Mouse (Mus musculus) adrenal gland, postnatal 36 days (tissue): ENCODE data around the gene Pkd1l3. TPM values are rescaled to one million over a fixed set of nuclear protein-coding genes. Genes with fewer than 3 reads are reported as not detected.
A peak's percentile ranks its signal among the peaks of the same experiment; 100 is the strongest.

Experiments
- DNase-seq, 2 experiments: peaks; one replicate each; pipeline ENCODE4 v3.0.0; 2021; ENCODE audit warnings: mixed read lengths in 1 of 2
- long read RNA-seq, 2 experiments: library from polyadenylated mRNA; stranded (forward); transcript quantifications; one replicate each; pipeline ENCODE4 v2.0.0; 2021; ENCODE audit warnings: borderline sequencing depth in 2 of 2
- total RNA-seq, 2 experiments: library from RNA; stranded (reverse); gene quantifications; 2 replicates each; pipeline ENCODE4 v1.2.3; 2021

Gene Pkd1l3
- total RNA-seq = under 1 TPM; 0.23 to 0.33 TPM
- long read RNA-seq, experiment 1 = 0 reads
- long read RNA-seq, experiment 2 = 0 reads

- no peak for DNase-seq
Measured at GRCm38 (mm10) chr8:109614243-109615210, at the start of gene Pkd1l3. Gene Pkd1l3, plus strand, starts transcription at chr8:109614517.

GRCm38 (mm10) chr8:109564766-109565165 lies 49.6 kb upstream of the Pkd1l3 start:
- DNase-seq = no peak

GRCm38 (mm10) chr8:109565498-109566333 lies 48.6 kb upstream of the Pkd1l3 start, which contains the start of the genes Dhx38 and Txnl4b:
Gene Dhx38, minus strand, starts transcription at chr8:109565861.
Gene Txnl4b, plus strand, starts transcription at chr8:109565892.
- DNase-seq = peak; percentile 97 to 99

- DNase-seq = no peak
Measured at GRCm38 (mm10) chr8:109571139-109571538, 43.2 kb upstream of the Pkd1l3 start.

GRCm38 (mm10) chr8:109576311-109576710 lies 38.0 kb upstream of the Pkd1l3 start:
- DNase-seq = no peak

GRCm38 (mm10) chr8:109578900-109579301 lies 35.4 kb upstream of the Pkd1l3 start, which contains the start of gene Hp:
Gene Hp, minus strand, starts transcription at chr8:109579172.
- DNase-seq = peak; percentile 17 to 43

GRCm38 (mm10) chr8:109584293-109584692 lies 30.0 kb upstream of the Pkd1l3 start:
- no peak for DNase-seq

GRCm38 (mm10) chr8:109584830-109585229 lies 29.5 kb upstream of the Pkd1l3 start:
- no peak for DNase-seq

GRCm38 (mm10) chr8:109585652-109586051 lies 28.7 kb upstream of the Pkd1l3 start:
- DNase-seq = peak in 1 of 2 experiments; percentile 24

GRCm38 (mm10) chr8:109586972-109587504 lies 27.3 kb upstream of the Pkd1l3 start:
- DNase-seq = no peak

GRCm38 (mm10) chr8:109590901-109591300 lies 23.4 kb upstream of the Pkd1l3 start:
- DNase-seq = no peak

- DNase-seq = no peak
Measured at GRCm38 (mm10) chr8:109591367-109591766, 22.9 kb upstream of the Pkd1l3 start.

GRCm38 (mm10) chr8:109592164-109592563 lies 22.2 kb upstream of the Pkd1l3 start:
- DNase-seq = no peak

- DNase-seq = peak in 1 of 2 experiments; percentile 28
Measured at GRCm38 (mm10) chr8:109593117-109593788, 21.1 kb upstream of the Pkd1l3 start.

- peak; percentile 48 to 67 for DNase-seq
Measured at GRCm38 (mm10) chr8:109595854-109596253, 18.5 kb upstream of the Pkd1l3 start.

- no peak for DNase-seq
Measured at GRCm38 (mm10) chr8:109606725-109607124, 7.6 kb upstream of the Pkd1l3 start.

- no peak for DNase-seq
Measured at GRCm38 (mm10) chr8:109607650-109608049, 6.7 kb upstream of the Pkd1l3 start.

- peak; percentile 97 for DNase-seq
Measured at GRCm38 (mm10) chr8:109608271-109609152, 5.8 kb upstream of the Pkd1l3 start, which contains the start of gene Dhodh. Gene Dhodh, minus strand, starts transcription at chr8:109608673.

- peak in 1 of 2 experiments; percentile 31 for DNase-seq
Measured at GRCm38 (mm10) chr8:109609153-109609502, 5.2 kb upstream of the Pkd1l3 start.

GRCm38 (mm10) chr8:109615569-109615968 lies 1.3 kb downstream of the Pkd1l3 start:
- DNase-seq = no peak
